ENCODE assay signal across 25 mouse cellular contexts in the genomic region with DNA sequence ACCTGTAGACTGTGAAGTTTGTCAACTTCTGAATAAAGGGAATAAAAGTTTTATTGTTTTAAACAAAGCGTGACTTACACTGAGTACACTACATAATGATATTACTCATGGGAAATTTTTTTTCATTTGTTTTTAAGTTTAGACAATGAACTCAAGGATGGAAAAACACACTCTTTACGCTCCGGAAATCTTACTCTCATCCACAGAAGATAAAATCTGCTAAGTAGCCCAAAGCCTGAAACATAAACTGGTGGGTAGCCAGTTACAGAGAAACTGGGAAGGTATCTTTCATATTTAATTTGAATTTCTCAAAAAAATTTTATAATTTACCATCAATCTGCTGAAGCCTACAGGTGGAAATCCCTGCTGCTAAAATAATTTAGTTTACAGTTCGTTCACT. TPM values are rescaled to one million over a fixed set of nuclear protein-coding genes. Genes with fewer than 3 reads are reported as not detected.
DNase-seq lines count a peak whose midpoint lies in the region; ATAC-seq lines count a peak whose summit lies in the region.
"Had no signal": no experiment of that assay in that cellular context is flagged by ENCODE, and none has a peak within 500 bp of the region (broad histone marks: within the 10 kb centered on the region; RNA-seq: fewer than 3 reads in every experiment).

No protein-coding gene starts in this region.

- no peak overlapping the region for H3K27ac ChIP-seq in liver, embryonic 11.5 days (ENCODE audit: low read depth, low read length)
- no peak overlapping the region for H3K27ac ChIP-seq in intestine, embryonic 15.5 days
- H3K27ac ChIP-seq in liver, embryonic 16.5 days (ENCODE audit: low read length): no peak overlapping the region
- H3K27ac ChIP-seq: embryonic facial prominence, embryonic 15.5 days; heart, adult 2 months; kidney, embryonic 15.5 days; left cerebral cortex, adult 2 months; midbrain, embryonic 12.5 days; neural tube, embryonic 12.5 days had no signal

- H3K27me3 ChIP-seq in liver, embryonic 11.5 days (replicated peaks; ENCODE audit: control insufficient read depth, insufficient read depth, low read length): no peaks in the 10 kb centered on the region
- H3K27me3 ChIP-seq in intestine, embryonic 15.5 days (replicated peaks): no peaks in the 10 kb centered on the region
- no peaks in the 10 kb centered on the region for H3K27me3 ChIP-seq in liver, embryonic 16.5 days (ENCODE audit: control insufficient read depth, insufficient read depth, low read depth, low read length)
- H3K27me3 ChIP-seq: embryonic facial prominence, embryonic 15.5 days; kidney, embryonic 15.5 days; midbrain, embryonic 12.5 days; neural tube, embryonic 12.5 days had no signal

- WGBS in liver, embryonic 11.5 days: 87% methylated on average over 4 of the region's 4 CpGs
- 80% methylated on average over 4 of the region's 4 CpGs for WGBS in intestine, embryonic 15.5 days
- 79% methylated on average over 4 of the region's 4 CpGs for WGBS in liver, embryonic 16.5 days (ENCODE audit: insufficient replicate concordance)

- no peak for ATAC-seq in liver, embryonic 11.5 days (replicated peaks; ENCODE audit: low FRiP score)
- ATAC-seq in intestine, embryonic 15.5 days: no peak
- ATAC-seq in liver, embryonic 16.5 days (ENCODE audit: low read depth): no peak

- H3K36me3 ChIP-seq in liver, embryonic 11.5 days (ENCODE audit: control insufficient read depth, insufficient read depth, low read length): no peaks in the 10 kb centered on the region
- no peaks in the 10 kb centered on the region for H3K36me3 ChIP-seq in intestine, embryonic 15.5 days
- H3K36me3 ChIP-seq in liver, embryonic 16.5 days (ENCODE audit: control insufficient read depth, insufficient read depth): no peaks in the 10 kb centered on the region; the same call in 1 of the 2 replicates
- H3K36me3 ChIP-seq: embryonic facial prominence, embryonic 15.5 days; kidney, embryonic 15.5 days; neural tube, embryonic 12.5 days had no signal

- H3K9me3 ChIP-seq in liver, embryonic 11.5 days (ENCODE audit: control insufficient read depth, low read length): no peaks in the 10 kb centered on the region
- no peaks in the 10 kb centered on the region for H3K9me3 ChIP-seq in intestine, embryonic 15.5 days
- no peaks in the 10 kb centered on the region for H3K9me3 ChIP-seq in liver, embryonic 16.5 days (replicated peaks; ENCODE audit: control insufficient read depth, low read length)
- H3K9me3 ChIP-seq: embryonic facial prominence, embryonic 15.5 days; G1E; kidney, embryonic 15.5 days; midbrain, embryonic 12.5 days; neural tube, embryonic 12.5 days had no signal

- H3K9ac ChIP-seq in liver, embryonic 11.5 days (ENCODE audit: low read depth, low read length): no peak overlapping the region
- H3K9ac ChIP-seq in intestine, embryonic 15.5 days: no peak overlapping the region
- no peak overlapping the region for H3K9ac ChIP-seq in liver, embryonic 16.5 days (ENCODE audit: low read depth, low read length)
- H3K9ac ChIP-seq: embryonic facial prominence, embryonic 15.5 days; kidney, embryonic 15.5 days; neural tube, embryonic 12.5 days had no signal

- DNase-seq in liver, embryonic 11.5 days (ENCODE audit: low spot score): no peak
- DNase-seq in liver: no peak
- DNase-seq in CD4-positive, CD25-positive, alpha-beta regulatory T cell, adult 2 months (ENCODE audit: low read depth, low spot score): peak; percentile 42
- DNase-seq in left cerebral cortex, postnatal 10 days (ENCODE audit: extremely low spot score in 1 of 2, low spot score in 2 of 2): no peak
- DNase-seq in left cerebral cortex, postnatal 14 days (ENCODE audit: low spot score in 2 of 2): no peak
- DNase-seq: adrenal gland, postnatal 25 days; cerebellum, adult 11-12 months; cerebellum, postnatal 25 days; gastrocnemius, postnatal 10 days; heart, adult 2 months; kidney, postnatal 4 days; layer of hippocampus, adult 9-11 months; lung, embryonic 14.5 days; lung, postnatal 4 days; right cerebral cortex, adult 18-20 months; thymus, adult 18-20 months had no signal

- intact Hi-C loops in left cerebral cortex, postnatal 10 days (cut with DNase I): no loop called here
- intact Hi-C loops in left cerebral cortex, postnatal 14 days (cut with DNase I): no loop called here

- H3K4me3 ChIP-seq in liver, embryonic 11.5 days (ENCODE audit: low read depth, low read length): peak overlapping the region; percentile 81; the same call in 1 of the 2 replicates
- H3K4me3 ChIP-seq in intestine, embryonic 15.5 days (replicated peaks): no peak overlapping the region
- no peak overlapping the region for H3K4me3 ChIP-seq in liver, embryonic 16.5 days (ENCODE audit: low read depth, low read length)
- H3K4me3 ChIP-seq: heart, adult 2 months; neural tube, embryonic 12.5 days had no signal

- peak overlapping the region; percentile 84; the same call in 1 of the 2 replicates for H3K4me2 ChIP-seq in liver, embryonic 11.5 days
- H3K4me2 ChIP-seq in intestine, embryonic 15.5 days (replicated peaks): peak overlapping the region; percentile 67
- peak overlapping the region; percentile 79; the same call in 1 of the 2 replicates for H3K4me2 ChIP-seq in liver, embryonic 16.5 days (ENCODE audit: low read depth, low read length)

- peaks cover 6% of the 10 kb centered on the region; the same call in 1 of the 2 replicates for H3K4me1 ChIP-seq in liver, embryonic 11.5 days (replicated peaks; ENCODE audit: control insufficient read depth, insufficient read depth, low read length)
- H3K4me1 ChIP-seq in intestine, embryonic 15.5 days (replicated peaks): peaks cover 11% of the 10 kb centered on the region; the same call in 1 of the 2 replicates
- H3K4me1 ChIP-seq in liver, embryonic 16.5 days (ENCODE audit: control insufficient read depth, low read depth, low read length): peaks cover 16% of the 10 kb centered on the region

RNA-seq across cellular contexts. Expression of a gene that starts 31.1 kb away (rescaled TPM):
- 15.8 and 16.5 TPM in 2 replicates for polyA plus RNA-seq in liver, embryonic 11.5 days (2014; fragmentation: Nextera tagmentation; extraction: Ambion mirVana)
- 101 and 111 TPM in 2 replicates for polyA plus RNA-seq in intestine, embryonic 15.5 days (2015; fragmentation: Nextera tagmentation; extraction: Ambion mirVana)
- polyA plus RNA-seq in liver, embryonic 16.5 days (2015; fragmentation: Nextera tagmentation; extraction: Ambion mirVana): 29.4 and 35.2 TPM in 2 replicates
- 10 to 100 TPM; 40.5 to 43.1 TPM for total RNA-seq in left cerebral cortex, postnatal 10 days (2021)
- total RNA-seq in left cerebral cortex, postnatal 14 days (2021): 10 to 100 TPM; 37.7 to 44.4 TPM

RNA-seq across cellular contexts. Expression of a gene that starts 55.9 kb away (rescaled TPM):
- not detected in 2 replicates for polyA plus RNA-seq in liver, embryonic 11.5 days (2014; fragmentation: Nextera tagmentation; extraction: Ambion mirVana)
- polyA plus RNA-seq in intestine, embryonic 15.5 days (2015; fragmentation: Nextera tagmentation; extraction: Ambion mirVana): 0.29 and 0.49 TPM in 2 replicates
- polyA plus RNA-seq in liver, embryonic 16.5 days (2015; fragmentation: Nextera tagmentation; extraction: Ambion mirVana): not detected in 2 replicates
- total RNA-seq in left cerebral cortex, postnatal 10 days (2021): 10 to 100 TPM; 38.5 to 39.4 TPM
- total RNA-seq in left cerebral cortex, postnatal 14 days (2021): 10 to 100 TPM; 43.5 to 48.3 TPM
- total RNA-seq: adrenal gland, postnatal 25 days had no signal
- polyA plus RNA-seq: G1E; limb, embryonic 11.5 days had no signal
